Mouse (Mus musculus): ENCODE measurements around the gene Zfand3. TPM values are rescaled to one million over a fixed set of nuclear protein-coding genes. Genes with fewer than 3 reads are reported as not detected.

Gene Zfand3
- polyA plus RNA-seq, 1 experiment = 58.6 TPM

- H3K4me3 ChIP-seq (ENCODE audit: low read depth, low read length) = no peak overlapping the region
- TF ChIP-seq POLR2A (IDR thresholded peaks at IDR 0.05; ENCODE audit: low read depth, low read length) (no peak), CTCF (IDR thresholded peaks at IDR 0.05; ENCODE audit: extremely low read depth, insufficient read length, insufficient replicate concordance, low read depth, low read length) (no peak)
- H3K27me3 ChIP-seq (ENCODE audit: control insufficient read depth, insufficient read depth, low read length) = no peaks in the 10 kb centered on the region
- H3K4me1 ChIP-seq (ENCODE audit: control insufficient read depth, insufficient read depth, insufficient read length, low read length) = peaks cover 4% of the 10 kb centered on the region
- no peaks in the 10 kb centered on the region for H3K36me3 ChIP-seq (ENCODE audit: control insufficient read depth, insufficient read depth, low read length)
- WGBS = 96% methylated on average over 4 of the region's 4 CpGs
- no peak overlapping the region for H3K27ac ChIP-seq (ENCODE audit: insufficient read depth, low read depth, low read length)
Measured at GRCm38 (mm10) chr17:30032796-30033195, 28.3 kb downstream of the Zfand3 start.

GRCm38 (mm10) chr17:30033991-30034390 lies 29.5 kb downstream of the Zfand3 start:
- TF ChIP-seq POLR2A (IDR thresholded peaks at IDR 0.05; ENCODE audit: low read depth, low read length) (no peak), CTCF (IDR thresholded peaks at IDR 0.05; ENCODE audit: extremely low read depth, insufficient read length, insufficient replicate concordance, low read depth, low read length) (no peak)
- 84% methylated on average over 4 of the region's 4 CpGs for WGBS
- Histone ChIP-seq H3K36me3 (ENCODE audit: control insufficient read depth, insufficient read depth, low read length) (no peaks in the 10 kb centered on the region), H3K4me3 (ENCODE audit: low read depth, low read length) (no peak overlapping the region), H3K27ac (ENCODE audit: insufficient read depth, low read depth, low read length) (no peak overlapping the region), H3K4me1 (ENCODE audit: control insufficient read depth, insufficient read depth, insufficient read length, low read length) (peaks cover 4% of the 10 kb centered on the region), H3K27me3 (ENCODE audit: control insufficient read depth, insufficient read depth, low read length) (no peaks in the 10 kb centered on the region)

GRCm38 (mm10) chr17:30035216-30036005 lies 30.9 kb downstream of the Zfand3 start:
- no peak for TF ChIP-seq POLR2A (IDR thresholded peaks at IDR 0.05; ENCODE audit: low read depth, low read length)
- no peak overlapping the region for H3K4me3 ChIP-seq (ENCODE audit: low read depth, low read length)
- 24% methylated on average over 4 of the region's 4 CpGs for WGBS
- H3K36me3 ChIP-seq (ENCODE audit: control insufficient read depth, insufficient read depth, low read length) = no peaks in the 10 kb centered on the region
- peaks cover 2% of the 10 kb centered on the region; the same call in 1 of the 2 replicates for H3K4me1 ChIP-seq (ENCODE audit: control insufficient read depth, insufficient read depth, insufficient read length, low read length)
- no peaks in the 10 kb centered on the region for H3K27me3 ChIP-seq (ENCODE audit: control insufficient read depth, insufficient read depth, low read length)
- H3K27ac ChIP-seq (ENCODE audit: insufficient read depth, low read depth, low read length) = no peak overlapping the region

GRCm38 (mm10) chr17:30043163-30043822 lies 38.8 kb downstream of the Zfand3 start:
- no peaks in the 10 kb centered on the region for H3K27me3 ChIP-seq (ENCODE audit: control insufficient read depth, insufficient read depth, low read length)
- H3K27ac ChIP-seq (ENCODE audit: insufficient read depth, low read depth, low read length) = no peak overlapping the region
- H3K4me3 ChIP-seq (ENCODE audit: low read depth, low read length) = no peak overlapping the region
- no peaks in the 10 kb centered on the region for H3K36me3 ChIP-seq (ENCODE audit: control insufficient read depth, insufficient read depth, low read length)
- no peak for TF ChIP-seq CTCF (IDR thresholded peaks at IDR 0.05; ENCODE audit: extremely low read depth, insufficient read length, insufficient replicate concordance, low read depth, low read length)
- TF ChIP-seq POLR2A (IDR thresholded peaks at IDR 0.05; ENCODE audit: low read depth, low read length) = no peak
- WGBS = 94% methylated on average over 7 of the region's 7 CpGs
- 0 out of 2 replicates have a peak, but pooled peaks cover 2% of the 10 kb centered on the region for H3K4me1 ChIP-seq (ENCODE audit: control insufficient read depth, insufficient read depth, insufficient read length, low read length)

GRCm38 (mm10) chr17:30045181-30045580 lies 40.6 kb downstream of the Zfand3 start:
- TF ChIP-seq CTCF (IDR thresholded peaks at IDR 0.05; ENCODE audit: extremely low read depth, insufficient read length, insufficient replicate concordance, low read depth, low read length) (no peak), POLR2A (IDR thresholded peaks at IDR 0.05; ENCODE audit: low read depth, low read length) (no peak)
- Histone ChIP-seq H3K4me3 (ENCODE audit: low read depth, low read length) (no peak overlapping the region), H3K4me1 (ENCODE audit: control insufficient read depth, insufficient read depth, insufficient read length, low read length) (0 out of 2 replicates have a peak, but pooled peaks cover 3% of the 10 kb centered on the region), H3K27me3 (ENCODE audit: control insufficient read depth, insufficient read depth, low read length) (no peaks in the 10 kb centered on the region), H3K27ac (ENCODE audit: insufficient read depth, low read depth, low read length) (no peak overlapping the region), H3K36me3 (ENCODE audit: control insufficient read depth, insufficient read depth, low read length) (no peaks in the 10 kb centered on the region)
- WGBS = 88% methylated on average over 2 of the region's 2 CpGs

- H3K27ac ChIP-seq (ENCODE audit: insufficient read depth, low read depth, low read length) = no peak overlapping the region
- H3K27me3 ChIP-seq (ENCODE audit: control insufficient read depth, insufficient read depth, low read length) = no peaks in the 10 kb centered on the region
- 90% methylated on average over 5 of the region's 5 CpGs for WGBS
- TF ChIP-seq CTCF (IDR thresholded peaks at IDR 0.05; ENCODE audit: extremely low read depth, insufficient read length, insufficient replicate concordance, low read depth, low read length) (no peak), POLR2A (IDR thresholded peaks at IDR 0.05; ENCODE audit: low read depth, low read length) (no peak)
- no peaks in the 10 kb centered on the region for H3K36me3 ChIP-seq (ENCODE audit: control insufficient read depth, insufficient read depth, low read length)
- H3K4me3 ChIP-seq (ENCODE audit: low read depth, low read length) = no peak overlapping the region
- 0 out of 2 replicates have a peak, but pooled peaks cover 1% of the 10 kb centered on the region for H3K4me1 ChIP-seq (ENCODE audit: control insufficient read depth, insufficient read depth, insufficient read length, low read length)
Measured at GRCm38 (mm10) chr17:30046654-30047053, 42.1 kb downstream of the Zfand3 start.

Measured in small intestine, adult 2 months (tissue).